Mouse (Mus musculus): ENCODE measurements at regions not wholly inside any gene's neighbourhood (a gene's known extent, or its start where the extent isn't known, plus 50 kb on each side); places are given as distances from the start of the nearest gene placed in this dataset.

- no peak overlapping the region for H3K27ac ChIP-seq (ENCODE audit: poor library complexity, severe bottlenecking)
- no peak for ATAC-seq (ENCODE audit: insufficient number of reproducible peaks, low FRiP score)
- H3K4me2 ChIP-seq = no peak overlapping the region
- H3K36me3 ChIP-seq = no peaks in the 10 kb centered on the region
- H3K9ac ChIP-seq = no peak overlapping the region
- H3K9me3 ChIP-seq (replicated peaks) = no peaks in the 10 kb centered on the region
- 62% methylated on average over 5 of the region's 5 CpGs for WGBS
- H3K4me1 ChIP-seq (replicated peaks) = peaks cover 4% of the 10 kb centered on the region; the same call in 1 of the 2 replicates
- H3K4me3 ChIP-seq = no peak overlapping the region
- H3K27me3 ChIP-seq (replicated peaks) = no peaks in the 10 kb centered on the region
Observed at GRCm38 (mm10) chr8:24227331-24228072, 498.1 kb downstream of the Adam3 start.

GRCm38 (mm10) chr8:24220222-24220621, 505.4 kb downstream of the Adam3 start:
- Histone ChIP-seq H3K27ac (ENCODE audit: poor library complexity, severe bottlenecking) (no peak overlapping the region), H3K4me2 (0 out of 2 replicates have a peak overlapping the region, but pooled peaks have one; percentile 3)

GRCm38 (mm10) chr8:24216655-24217054, 509.0 kb downstream of the Adam3 start:
- WGBS = 90% methylated on average over 6 of the region's 6 CpGs
- Histone ChIP-seq H3K36me3 (no peaks in the 10 kb centered on the region), H3K27me3 (replicated peaks) (no peaks in the 10 kb centered on the region), H3K9ac (no peak overlapping the region), H3K9me3 (replicated peaks) (no peaks in the 10 kb centered on the region), H3K27ac (ENCODE audit: poor library complexity, severe bottlenecking) (no peak overlapping the region), H3K4me1 (replicated peaks) (peaks cover 13% of the 10 kb centered on the region; the same call in 1 of the 2 replicates), H3K4me2 (no peak overlapping the region), H3K4me3 (no peak overlapping the region)
- ATAC-seq (ENCODE audit: insufficient number of reproducible peaks, low FRiP score) = no peak

More at GRCm38 (mm10) chr8:24220222-24220621, 505.4 kb downstream of the Adam3 start:
- H3K4me3 ChIP-seq = no peak overlapping the region
- H3K9ac ChIP-seq = no peak overlapping the region; the same call in 1 of the 2 replicates
- peaks cover 13% of the 10 kb centered on the region; the same call in 1 of the 2 replicates for H3K4me1 ChIP-seq (replicated peaks)
- no peaks in the 10 kb centered on the region for H3K36me3 ChIP-seq
- H3K9me3 ChIP-seq (replicated peaks) = no peaks in the 10 kb centered on the region
- 69% methylated on average over 8 of the region's 8 CpGs for WGBS
- ATAC-seq (ENCODE audit: insufficient number of reproducible peaks, low FRiP score) = no peak
- H3K27me3 ChIP-seq (replicated peaks) = no peaks in the 10 kb centered on the region

- Histone ChIP-seq H3K4me3 (no peak overlapping the region), H3K4me2 (peak overlapping the region; percentile 38), H3K9me3 (replicated peaks) (no peaks in the 10 kb centered on the region), H3K36me3 (no peaks in the 10 kb centered on the region), H3K27ac (ENCODE audit: poor library complexity, severe bottlenecking) (peak overlapping the region; percentile 58), H3K4me1 (replicated peaks) (peaks cover 13% of the 10 kb centered on the region; the same call in 1 of the 2 replicates), H3K27me3 (replicated peaks) (no peaks in the 10 kb centered on the region), H3K9ac (no peak overlapping the region)
- WGBS = 59% methylated on average over 9 of the region's 9 CpGs
- ATAC-seq (ENCODE audit: insufficient number of reproducible peaks, low FRiP score) = no peak
Observed at GRCm38 (mm10) chr8:24215510-24216138, 510.0 kb downstream of the Adam3 start.

- ATAC-seq (ENCODE audit: insufficient number of reproducible peaks, low FRiP score) = no peak
- Histone ChIP-seq H3K4me2 (no peak overlapping the region), H3K4me3 (no peak overlapping the region), H3K27ac (ENCODE audit: poor library complexity, severe bottlenecking) (no peak overlapping the region), H3K27me3 (replicated peaks) (no peaks in the 10 kb centered on the region), H3K4me1 (replicated peaks) (peaks cover 7% of the 10 kb centered on the region; the same call in 1 of the 2 replicates), H3K9ac (no peak overlapping the region), H3K36me3 (no peaks in the 10 kb centered on the region), H3K9me3 (replicated peaks) (no peaks in the 10 kb centered on the region)
- 74% methylated on average over 4 of the region's 4 CpGs for WGBS
Observed at GRCm38 (mm10) chr8:24214315-24214714, 511.3 kb downstream of the Adam3 start.

- Histone ChIP-seq H3K27ac (ENCODE audit: poor library complexity, severe bottlenecking) (no peak overlapping the region), H3K9me3 (replicated peaks) (no peaks in the 10 kb centered on the region), H3K27me3 (replicated peaks) (no peaks in the 10 kb centered on the region), H3K4me3 (no peak overlapping the region), H3K9ac (no peak overlapping the region), H3K4me2 (no peak overlapping the region), H3K36me3 (no peaks in the 10 kb centered on the region), H3K4me1 (replicated peaks) (peaks cover 7% of the 10 kb centered on the region; the same call in 1 of the 2 replicates)
- no peak for ATAC-seq (ENCODE audit: insufficient number of reproducible peaks, low FRiP score)
- WGBS = 74% methylated on average over 3 of the region's 3 CpGs
Observed at GRCm38 (mm10) chr8:24212216-24213200, 513.1 kb downstream of the Adam3 start.

- 77% methylated on average over 1 of the region's 1 CpGs for WGBS
- H3K27ac ChIP-seq (ENCODE audit: poor library complexity, severe bottlenecking) = no peak overlapping the region
- H3K4me3 ChIP-seq = no peak overlapping the region
- no peak overlapping the region for H3K4me2 ChIP-seq
- no peaks in the 10 kb centered on the region for H3K27me3 ChIP-seq (replicated peaks)
- peaks cover 3% of the 10 kb centered on the region; the same call in 1 of the 2 replicates for H3K4me1 ChIP-seq (replicated peaks)
- no peaks in the 10 kb centered on the region for H3K36me3 ChIP-seq
- H3K9me3 ChIP-seq (replicated peaks) = no peaks in the 10 kb centered on the region
- no peak for ATAC-seq (ENCODE audit: insufficient number of reproducible peaks, low FRiP score)
- H3K9ac ChIP-seq = no peak overlapping the region
Observed at GRCm38 (mm10) chr8:24211091-24211490, 514.6 kb downstream of the Adam3 start.
